Mouse (Mus musculus) embryonic facial prominence, embryonic 14.5 days (tissue): ENCODE data around the gene Kif6. TPM values are rescaled to one million over a fixed set of nuclear protein-coding genes. Genes with fewer than 3 reads are reported as not detected.

Experiments
- ATAC-seq: fragments of 200-750 bp; cut with Nextera tagmentation; 2 replicates; pipeline ENCODE4 v1.8.0; 2017; ENCODE audit warnings: low read depth, moderate number of reproducible peaks, moderate TSS enrichment
- DNase-seq: peaks from one replicate; pipeline ENCODE4 v3.0.0-alpha.2; 2015; ENCODE audit warnings: low spot score
- H3K27ac ChIP-seq: fragments of 300-500 bp; sonication (generic); replicated peaks from 2 replicates; pipeline ENCODE4 v1.5.1; 2014; ENCODE audit warnings: low read depth, mild to moderate bottlenecking, low read length, moderate library complexity
- H3K27me3 ChIP-seq: fragments of 300-500 bp; sonication (generic); replicated peaks from 2 replicates; pipeline ENCODE4 v1.6.1; 2014; ENCODE audit warnings: low read length; ENCODE audit not compliant: control insufficient read depth, insufficient read depth
- H3K36me3 ChIP-seq: fragments of 300-500 bp; sonication (generic); 2 replicates; pipeline ENCODE4 v1.6.1; 2014; ENCODE audit warnings: low read length, mixed read lengths; ENCODE audit not compliant: control insufficient read depth, insufficient read depth
- H3K4me1 ChIP-seq: fragments of 300-500 bp; sonication (generic); 2 replicates; pipeline ENCODE4 v1.6.1; 2014; ENCODE audit warnings: antibody characterized with exemption, low read length; ENCODE audit not compliant: control insufficient read depth, insufficient read depth
- H3K4me2 ChIP-seq: fragments of 300-500 bp; sonication (generic); 2 replicates; pipeline ENCODE4 v1.6.1; 2014; ENCODE audit warnings: low read depth, mild to moderate bottlenecking, low read length, moderate library complexity, mixed read lengths
- H3K4me3 ChIP-seq: fragments of 300-500 bp; sonication (generic); 2 replicates; pipeline ENCODE4 v1.5.1; 2014; ENCODE audit warnings: low read depth, mild to moderate bottlenecking, low read length
- H3K9ac ChIP-seq: fragments of 300-500 bp; sonication (generic); 2 replicates; pipeline ENCODE4 v1.6.1; 2014; ENCODE audit warnings: low read depth, mild to moderate bottlenecking, low read length, moderate library complexity, mixed read lengths
- H3K9me3 ChIP-seq: fragments of 300-500 bp; sonication (generic); 2 replicates; pipeline ENCODE4 v1.6.1; 2016; ENCODE audit warnings: low read length; ENCODE audit not compliant: control insufficient read depth
- WGBS: fragments of 180-500 bp; shearing (Covaris S2); extraction: QIAGEN DNeasy Blood & Tissue Kit; methylation state at CpG from one replicate; pipeline ENCODE4 v1.1.7; 2014; 5-methylcytosine and 5-hydroxymethylcytosine counted together
- polyA plus RNA-seq: library from polyadenylated mRNA; unstranded; fragments of >200 nt; fragmentation: Nextera tagmentation; extraction: Ambion mirVana; gene quantifications from 2 replicates; pipeline ENCODE4 v1.2.1, GENCODE M21; 2014

Kif6 gene
- polyA plus RNA-seq, 1 experiment from 2014 or later, result 2.1 TPM

DNA sequence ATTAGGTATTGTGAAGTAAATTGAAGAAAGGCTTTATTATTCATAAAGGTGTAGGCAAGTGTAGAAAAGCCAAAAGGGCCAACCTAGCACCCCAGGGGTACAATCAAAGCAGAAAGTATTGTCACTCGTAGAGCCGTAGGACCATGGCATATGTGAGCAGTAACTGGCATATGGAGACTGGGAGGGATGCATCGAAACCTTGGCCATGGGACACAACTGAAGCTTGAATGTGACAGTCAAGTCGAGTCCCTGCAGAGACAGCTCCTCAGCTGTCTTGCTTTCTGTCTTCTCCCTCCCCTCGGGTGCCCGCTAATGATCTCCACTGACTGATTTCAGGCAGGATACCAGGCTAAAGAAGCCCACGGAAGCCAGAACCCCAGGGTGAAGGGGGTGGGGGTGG lies 266.9 kb downstream of the Kif6 start:
- ATAC-seq (no peak), DNase-seq (no peak)
- Histone ChIP-seq H3K4me3 (no peak overlapping the region), H3K9ac (no peak overlapping the region), H3K4me1 (peaks cover 4% of the 10 kb centered on the region; the same call in 1 of the 2 replicates), H3K27ac (no peak overlapping the region), H3K36me3 (no peaks in the 10 kb centered on the region), H3K4me2 (no peak overlapping the region), H3K27me3 (no peaks in the 10 kb centered on the region), H3K9me3 (no peaks in the 10 kb centered on the region)
- 73% methylated on average over 7 of the region's 7 CpGs for whole genome bisulfite sequencing

- no peak overlapping the region for H3K4me3 ChIP-seq
- WGBS, result 74% methylated on average over 8 of the region's 8 CpGs
- no peak for ATAC-seq
- no peak overlapping the region for H3K9ac ChIP-seq
- no peaks in the 10 kb centered on the region for H3K27me3 ChIP-seq
- peaks cover 2% of the 10 kb centered on the region; the same call in 1 of the 2 replicates for H3K4me1 ChIP-seq
- no peaks in the 10 kb centered on the region for H3K9me3 ChIP-seq
- no peak overlapping the region for H3K4me2 ChIP-seq
- no peaks in the 10 kb centered on the region for H3K36me3 ChIP-seq
- no peak overlapping the region for H3K27ac ChIP-seq
- peak; percentile 41 for DNase-seq
Measured at GRCm38 (mm10) chr17:49883136-49883755, 268.3 kb downstream of the Kif6 start.

DNA sequence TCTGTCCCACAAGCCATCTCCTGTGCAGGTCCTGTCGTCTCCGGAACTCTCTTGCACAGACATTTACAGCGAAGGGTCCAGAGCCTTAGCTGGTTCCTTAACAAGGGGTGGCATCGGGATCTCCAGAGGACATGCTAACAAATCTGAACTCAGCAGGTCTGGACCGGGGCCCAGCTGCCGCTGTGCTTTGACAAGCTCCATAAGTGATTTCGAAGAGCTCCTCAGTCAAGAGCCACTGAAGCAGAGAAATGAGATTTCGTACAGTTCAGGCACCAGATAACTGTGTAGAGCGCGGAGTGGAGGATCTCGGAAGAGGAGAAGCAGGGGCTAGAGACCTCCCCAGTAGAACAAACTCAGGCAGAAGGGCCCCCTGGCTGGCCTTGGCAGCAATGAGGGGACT lies 270.1 kb downstream of the Kif6 start:
- ATAC-seq, result no peak; the same call in 1 of the 2 replicates
- Histone ChIP-seq H3K9ac (no peak overlapping the region), H3K9me3 (no peaks in the 10 kb centered on the region), H3K36me3 (no peaks in the 10 kb centered on the region), H3K4me3 (no peak overlapping the region), H3K4me1 (no peaks in the 10 kb centered on the region), H3K27me3 (no peaks in the 10 kb centered on the region), H3K27ac (no peak overlapping the region), H3K4me2 (no peak overlapping the region)
- 74% methylated on average over 11 of the region's 11 CpGs for WGBS
- peak; percentile 24 for DNase-seq

- Histone ChIP-seq H3K4me1 (no peaks in the 10 kb centered on the region), H3K27me3 (no peaks in the 10 kb centered on the region), H3K36me3 (no peaks in the 10 kb centered on the region), H3K27ac (no peak overlapping the region), H3K9me3 (no peaks in the 10 kb centered on the region), H3K9ac (no peak overlapping the region), H3K4me2 (no peak overlapping the region), H3K4me3 (no peak overlapping the region)
- no peak for ATAC-seq
- WGBS, result 21% methylated on average over 6 of the region's 7 CpGs
- DNase-seq, result peak; percentile 33
Measured at GRCm38 (mm10) chr17:49889629-49890028, 274.7 kb downstream of the Kif6 start.

DNA sequence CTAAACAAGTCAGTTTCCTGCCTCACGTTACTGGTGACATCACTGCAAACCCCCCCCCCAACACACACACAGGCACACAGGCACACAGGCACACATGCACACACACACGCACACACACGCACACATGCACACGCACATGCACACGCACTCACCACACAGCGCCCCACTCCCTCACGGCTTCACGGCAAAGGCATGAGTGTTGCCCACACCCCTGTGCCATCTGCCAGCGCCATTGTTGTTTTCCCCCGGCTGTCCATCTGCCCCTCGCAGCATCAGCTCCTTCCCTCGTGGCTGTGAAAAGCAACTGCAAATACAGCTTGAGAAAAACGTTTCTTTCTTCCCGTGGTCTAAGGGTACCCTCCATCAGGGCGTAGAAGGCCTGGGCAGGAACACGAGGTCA lies 275.9 kb downstream of the Kif6 start:
- WGBS, result 88% methylated on average over 16 of the region's 16 CpGs
- no peak overlapping the region for H3K9ac ChIP-seq
- ATAC-seq, result no peak

DNA sequence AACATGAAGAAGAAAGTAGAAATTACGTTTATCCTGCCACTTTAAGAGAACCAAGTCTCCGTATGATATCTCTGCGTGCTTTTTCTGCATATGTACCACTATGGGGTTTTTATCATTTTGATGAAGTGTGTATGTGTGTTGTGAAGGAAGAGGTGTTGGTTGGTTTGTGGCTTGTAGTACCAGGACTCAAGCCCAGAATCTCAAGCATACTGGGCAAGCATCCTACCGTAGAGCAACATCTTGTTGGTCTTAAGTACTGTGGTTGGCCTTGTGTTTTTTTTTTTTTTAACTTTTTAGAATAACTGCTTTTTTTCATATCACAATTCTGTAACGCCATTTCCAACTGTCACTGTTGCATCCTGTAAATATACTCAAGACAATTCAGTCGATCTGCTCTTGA lies 277.5 kb downstream of the Kif6 start:
- H3K4me2 ChIP-seq, result no peak overlapping the region
- WGBS, result 85% methylated on average over 6 of the region's 6 CpGs
- no peak for DNase-seq
- no peaks in the 10 kb centered on the region for H3K9me3 ChIP-seq
- H3K27me3 ChIP-seq, result no peaks in the 10 kb centered on the region
- H3K4me1 ChIP-seq, result no peaks in the 10 kb centered on the region
- H3K4me3 ChIP-seq, result no peak overlapping the region
- H3K36me3 ChIP-seq, result no peaks in the 10 kb centered on the region
- no peak for ATAC-seq
- no peak overlapping the region for H3K9ac ChIP-seq
- H3K27ac ChIP-seq, result no peak overlapping the region

More for the DNA sequence above, 275.9 kb downstream of the Kif6 start:
- Histone ChIP-seq H3K36me3 (no peaks in the 10 kb centered on the region), H3K27ac (no peak overlapping the region), H3K4me3 (no peak overlapping the region), H3K4me2 (no peak overlapping the region), H3K9me3 (no peaks in the 10 kb centered on the region), H3K4me1 (no peaks in the 10 kb centered on the region), H3K27me3 (no peaks in the 10 kb centered on the region)
- DNase-seq, result no peak

DNA sequence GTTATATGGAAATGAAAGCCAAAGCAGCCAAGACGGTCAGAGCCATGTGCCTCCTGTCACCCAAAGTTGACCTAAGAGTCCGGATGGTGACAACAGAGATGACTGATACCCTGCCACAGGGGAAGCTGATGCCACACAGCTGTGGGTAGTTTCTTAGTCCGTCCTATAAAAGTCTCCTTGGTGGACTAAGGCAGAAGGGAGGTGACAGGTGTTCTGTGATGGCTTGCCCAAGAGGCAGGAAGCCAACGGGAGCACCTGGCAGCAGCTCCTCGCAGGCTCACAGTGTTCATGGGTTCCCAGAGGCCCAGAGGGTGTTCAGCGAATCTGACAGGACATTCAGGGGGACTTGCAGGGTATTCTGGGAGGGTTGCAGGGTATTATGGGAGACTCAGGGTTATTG lies 279.5 kb downstream of the Kif6 start:
- 0 out of 2 replicates have a peak, but pooled peaks cover 4% of the 10 kb centered on the region for H3K27me3 ChIP-seq
- H3K4me3 ChIP-seq, result no peak overlapping the region
- no peaks in the 10 kb centered on the region for H3K9me3 ChIP-seq
- WGBS, result 61% methylated on average over 6 of the region's 6 CpGs
- DNase-seq (no peak), ATAC-seq (no peak)
- H3K4me2 ChIP-seq, result no peak overlapping the region
- H3K9ac ChIP-seq, result no peak overlapping the region
- no peaks in the 10 kb centered on the region for H3K4me1 ChIP-seq
- no peaks in the 10 kb centered on the region for H3K36me3 ChIP-seq
- no peak overlapping the region for H3K27ac ChIP-seq

- no peaks in the 10 kb centered on the region for H3K9me3 ChIP-seq
- no peaks in the 10 kb centered on the region for H3K36me3 ChIP-seq
- DNase-seq (peak; percentile 76), ATAC-seq (peak; percentile 54)
- H3K4me3 ChIP-seq, result no peak overlapping the region
- 0 out of 2 replicates have a peak, but pooled peaks cover 16% of the 10 kb centered on the region for H3K27me3 ChIP-seq
- no peak overlapping the region for H3K27ac ChIP-seq
- 0 out of 2 replicates have a peak overlapping the region, but pooled peaks have one; percentile 12 for H3K4me2 ChIP-seq
- no peak overlapping the region for H3K9ac ChIP-seq
- 17% methylated on average over 7 of the region's 7 CpGs for WGBS
- no peaks in the 10 kb centered on the region for H3K4me1 ChIP-seq
Measured at GRCm38 (mm10) chr17:49898849-49899331, 284.0 kb downstream of the Kif6 start.

- WGBS, result 83% methylated on average over 7 of the region's 7 CpGs
- Histone ChIP-seq H3K9ac (no peak overlapping the region), H3K9me3 (no peaks in the 10 kb centered on the region), H3K4me2 (no peak overlapping the region), H3K4me3 (no peak overlapping the region), H3K4me1 (peaks cover 5% of the 10 kb centered on the region; the same call in 1 of the 2 replicates), H3K27ac (no peak overlapping the region), H3K27me3 (0 out of 2 replicates have a peak, but pooled peaks cover 16% of the 10 kb centered on the region), H3K36me3 (no peaks in the 10 kb centered on the region)
- DNase-seq (no peak), ATAC-seq (no peak)
Measured at GRCm38 (mm10) chr17:49902613-49903012, 287.7 kb downstream of the Kif6 start.
